Mouse (Mus musculus) liver, embryonic 16.5 days (tissue): ENCODE measurements at regions not wholly inside any gene's neighbourhood (a gene's known extent, or its start where the extent isn't known, plus 50 kb on each side); places are given as distances from the start of the nearest gene placed in this dataset.

ENCODE experiments used
- ATAC-seq: fragments of 200-750 bp; cut with Nextera tagmentation; 2 replicates; pipeline ENCODE4 v1.8.0; 2017; ENCODE audit warnings: low read depth, mild to moderate bottlenecking, moderate number of reproducible peaks, moderate library complexity
- H3K27ac ChIP-seq: fragments of 300-500 bp; sonication (generic); 2 replicates; pipeline ENCODE4 v1.5.1; 2014; ENCODE audit warnings: mild to moderate bottlenecking, low read length
- H3K27me3 ChIP-seq: fragments of 300-500 bp; sonication (generic); 2 replicates; pipeline ENCODE4 v1.6.1; 2014; ENCODE audit warnings: low read depth, low read length, mixed read lengths; ENCODE audit not compliant: control insufficient read depth, insufficient read depth
- H3K36me3 ChIP-seq: fragments of 300-500 bp; sonication (generic); 2 replicates; pipeline ENCODE4 v1.6.1; 2014; ENCODE audit warnings: mild to moderate bottlenecking; ENCODE audit not compliant: control insufficient read depth, insufficient read depth
- H3K4me1 ChIP-seq: fragments of 300-500 bp; sonication (generic); 2 replicates; pipeline ENCODE4 v1.6.1; 2014; ENCODE audit warnings: low read depth, low read length, mixed read lengths; ENCODE audit not compliant: control insufficient read depth
- H3K4me2 ChIP-seq: fragments of 300-500 bp; sonication (generic); 2 replicates; pipeline ENCODE4 v1.6.1; 2014; ENCODE audit warnings: low read depth, low read length, mixed read lengths
- H3K4me3 ChIP-seq: fragments of 300-500 bp; sonication (generic); 2 replicates; pipeline ENCODE4 v1.5.1; 2014; ENCODE audit warnings: low read depth, mild to moderate bottlenecking, low read length
- H3K9ac ChIP-seq: fragments of 300-500 bp; sonication (generic); 2 replicates; pipeline ENCODE4 v1.6.1; 2014; ENCODE audit warnings: low read depth, low read length
- H3K9me3 ChIP-seq: fragments of 300-500 bp; sonication (generic); replicated peaks from 2 replicates; pipeline ENCODE4 v1.6.1; 2016; ENCODE audit warnings: low read length; ENCODE audit not compliant: control insufficient read depth
- WGBS: fragments of 180-500 bp; shearing (Covaris S2); extraction: QIAGEN DNeasy Blood & Tissue Kit; methylation state at CpG from one replicate; pipeline ENCODE4 v1.1.7; 2014; ENCODE audit not compliant: insufficient replicate concordance; 5-methylcytosine and 5-hydroxymethylcytosine counted together

- Histone ChIP-seq H3K36me3 (no peaks in the 10 kb centered on the region), H3K9ac (no peak overlapping the region), H3K27me3 (no peaks in the 10 kb centered on the region), H3K4me3 (no peak overlapping the region), H3K4me2 (no peak overlapping the region), H3K27ac (no peak overlapping the region), H3K4me1 (no peaks in the 10 kb centered on the region), H3K9me3 (no peaks in the 10 kb centered on the region)
- no peak for ATAC-seq
These were observed 436.4 kb upstream of the B3galt2 start for GRCm38 (mm10) chr1:143204070-143204469.

- no peaks in the 10 kb centered on the region for H3K36me3 ChIP-seq
- ATAC-seq: no peak
- H3K4me1 ChIP-seq: no peaks in the 10 kb centered on the region
- H3K4me3 ChIP-seq: no peak overlapping the region
- WGBS: 56% methylated on average over 3 of the region's 3 CpGs
- no peak overlapping the region for H3K27ac ChIP-seq
- H3K9ac ChIP-seq: no peak overlapping the region
- no peak overlapping the region for H3K4me2 ChIP-seq
- H3K27me3 ChIP-seq: no peaks in the 10 kb centered on the region
- no peaks in the 10 kb centered on the region for H3K9me3 ChIP-seq
These were observed 433.5 kb upstream of the B3galt2 start for GRCm38 (mm10) chr1:143206995-143207394.

- WGBS: 64% methylated on average over 6 of the region's 6 CpGs
- no peak overlapping the region for H3K4me2 ChIP-seq
- H3K4me3 ChIP-seq: no peak overlapping the region
- ATAC-seq: no peak
- no peak overlapping the region for H3K27ac ChIP-seq
- H3K9me3 ChIP-seq: no peaks in the 10 kb centered on the region
- no peaks in the 10 kb centered on the region for H3K27me3 ChIP-seq
- H3K9ac ChIP-seq: no peak overlapping the region
- no peaks in the 10 kb centered on the region for H3K36me3 ChIP-seq
- H3K4me1 ChIP-seq: no peaks in the 10 kb centered on the region
These were observed 432.9 kb upstream of the B3galt2 start for GRCm38 (mm10) chr1:143207399-143208065.

- ATAC-seq: no peak
- Histone ChIP-seq H3K4me3 (no peak overlapping the region), H3K4me1 (no peaks in the 10 kb centered on the region), H3K27ac (no peak overlapping the region), H3K4me2 (no peak overlapping the region), H3K36me3 (no peaks in the 10 kb centered on the region), H3K9ac (no peak overlapping the region), H3K9me3 (no peaks in the 10 kb centered on the region), H3K27me3 (no peaks in the 10 kb centered on the region)
These were observed 423.1 kb upstream of the B3galt2 start for GRCm38 (mm10) chr1:143217401-143217800.

DNA sequence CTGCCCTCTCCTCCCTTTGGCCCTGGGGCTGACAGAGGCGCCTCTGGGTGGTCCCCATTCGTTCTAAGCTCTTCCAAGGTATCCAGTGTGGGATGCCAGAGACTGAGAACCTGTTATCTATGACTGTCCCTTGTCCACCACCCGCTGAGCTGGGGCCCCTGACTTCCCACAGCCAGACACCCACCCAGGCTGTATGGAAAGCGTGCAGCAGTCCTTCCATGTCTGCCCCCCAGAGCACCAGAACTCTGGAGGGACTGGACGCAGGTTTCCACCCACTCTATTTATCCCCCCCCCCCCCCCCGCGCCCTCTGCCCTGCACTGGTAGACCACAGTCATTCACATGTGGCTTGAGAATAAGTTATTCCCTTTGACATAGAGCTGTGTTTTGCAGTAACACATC is 408.5 kb upstream of the B3galt2 start:
- Histone ChIP-seq H3K9me3 (no peaks in the 10 kb centered on the region), H3K4me1 (no peaks in the 10 kb centered on the region), H3K36me3 (no peaks in the 10 kb centered on the region), H3K27me3 (no peaks in the 10 kb centered on the region), H3K4me3 (no peak overlapping the region), H3K4me2 (no peak overlapping the region), H3K27ac (no peak overlapping the region), H3K9ac (no peak overlapping the region)
- ATAC-seq: no peak
- WGBS: 68% methylated on average over 7 of the region's 7 CpGs

DNA sequence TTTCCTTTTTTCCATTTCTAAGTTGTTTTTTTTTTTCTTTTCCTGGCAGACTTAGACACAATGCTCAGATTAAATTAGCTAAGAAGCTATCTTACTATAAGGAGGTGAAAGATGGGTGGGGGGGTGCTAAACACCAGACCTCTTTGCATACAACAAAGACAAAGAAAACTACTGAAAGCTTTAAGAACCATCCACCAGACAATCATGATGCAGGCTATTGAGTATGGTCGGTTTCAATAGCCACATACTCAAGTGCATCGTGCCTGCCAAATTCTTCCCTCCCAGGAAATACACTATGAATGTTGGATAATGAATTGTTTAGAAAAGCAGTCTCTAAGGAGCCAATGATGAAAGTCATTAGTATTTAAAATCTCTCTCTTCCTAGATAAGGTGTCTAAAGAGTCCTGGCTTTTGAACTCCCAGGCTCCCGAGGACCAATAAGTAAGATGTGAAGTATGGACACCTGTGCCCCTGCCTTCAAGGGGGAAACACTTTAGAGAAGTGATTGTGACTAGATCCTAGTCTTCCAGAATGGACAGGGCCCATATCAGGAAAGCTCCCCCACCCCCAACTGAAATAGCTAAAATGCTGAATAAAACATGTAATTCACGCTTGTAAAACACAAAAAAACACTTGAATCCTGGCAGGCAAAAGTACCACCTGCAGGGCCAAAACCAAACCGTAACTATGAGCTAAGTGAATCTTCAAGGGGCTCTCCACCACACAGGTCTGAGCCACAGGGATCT is 381.8 kb upstream of the B3galt2 start:
- Histone ChIP-seq H3K27ac (no peak overlapping the region), H3K9me3 (no peaks in the 10 kb centered on the region), H3K27me3 (no peaks in the 10 kb centered on the region), H3K4me3 (no peak overlapping the region), H3K4me1 (no peaks in the 10 kb centered on the region), H3K36me3 (no peaks in the 10 kb centered on the region), H3K4me2 (no peak overlapping the region), H3K9ac (no peak overlapping the region)
- ATAC-seq: no peak
- WGBS: 60% methylated on average over 5 of the region's 5 CpGs

DNA sequence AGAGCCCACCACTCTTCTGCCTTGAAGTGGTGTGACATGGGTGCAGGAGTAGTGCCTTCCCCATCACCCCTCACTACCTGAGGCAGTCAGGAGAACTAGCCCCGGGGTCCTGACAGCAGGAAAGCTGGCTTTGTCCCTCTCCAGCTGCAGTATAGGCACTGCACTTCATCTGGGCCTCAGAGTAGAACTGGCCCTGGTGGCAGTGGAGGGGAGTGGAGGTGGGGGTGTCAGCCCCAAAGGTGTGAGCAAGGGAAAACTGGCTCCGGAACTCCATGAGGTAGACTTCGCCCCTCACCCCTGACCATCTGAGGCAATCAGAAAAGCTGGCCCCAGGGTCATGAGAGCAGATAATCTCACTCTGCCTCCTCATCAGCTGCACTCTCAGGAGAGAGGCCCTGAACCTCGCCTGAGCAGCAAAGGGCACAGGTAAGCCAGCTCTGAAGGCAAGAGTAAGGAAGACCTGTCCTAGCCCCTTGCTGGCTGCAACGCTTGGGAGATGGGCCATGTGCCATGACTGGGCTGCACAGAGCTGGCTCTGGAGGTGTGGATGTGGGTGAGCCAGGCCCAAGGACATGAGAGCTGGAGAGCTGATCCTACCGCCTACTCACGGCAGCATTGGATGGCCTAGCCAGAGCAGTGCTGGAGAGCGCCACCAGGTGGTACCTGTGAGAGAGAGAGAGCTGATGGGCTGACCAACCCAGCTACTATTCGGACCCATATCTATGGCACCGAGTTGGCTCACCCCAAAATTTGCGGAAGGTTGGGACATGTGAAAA is 377.0 kb upstream of the B3galt2 start:
- Histone ChIP-seq H3K9me3 (no peaks in the 10 kb centered on the region), H3K4me1 (no peaks in the 10 kb centered on the region), H3K4me2 (no peak overlapping the region), H3K27ac (no peak overlapping the region), H3K27me3 (no peaks in the 10 kb centered on the region), H3K36me3 (no peaks in the 10 kb centered on the region), H3K9ac (no peak overlapping the region), H3K4me3 (no peak overlapping the region)
- 57% methylated on average over 11 of the region's 11 CpGs for WGBS
- ATAC-seq: no peak

- Histone ChIP-seq H3K9me3 (no peaks in the 10 kb centered on the region), H3K9ac (no peak overlapping the region), H3K27me3 (no peaks in the 10 kb centered on the region), H3K4me3 (no peak overlapping the region), H3K27ac (no peak overlapping the region), H3K4me1 (no peaks in the 10 kb centered on the region), H3K36me3 (no peaks in the 10 kb centered on the region), H3K4me2 (no peak overlapping the region)
- 64% methylated on average over 4 of the region's 4 CpGs for WGBS
- no peak for ATAC-seq
These were observed 375.2 kb upstream of the B3galt2 start for GRCm38 (mm10) chr1:143265216-143265615.
